Mouse (Mus musculus): ENCODE data around the gene Pfpl. TPM values are rescaled to one million over a fixed set of nuclear protein-coding genes. Genes with fewer than 3 reads are reported as not detected.

Gene Pfpl
- polyA plus RNA-seq (2016; fragmentation: Nextera tagmentation; extraction: Ambion mirVana): not detected in 2 replicates

DNA sequence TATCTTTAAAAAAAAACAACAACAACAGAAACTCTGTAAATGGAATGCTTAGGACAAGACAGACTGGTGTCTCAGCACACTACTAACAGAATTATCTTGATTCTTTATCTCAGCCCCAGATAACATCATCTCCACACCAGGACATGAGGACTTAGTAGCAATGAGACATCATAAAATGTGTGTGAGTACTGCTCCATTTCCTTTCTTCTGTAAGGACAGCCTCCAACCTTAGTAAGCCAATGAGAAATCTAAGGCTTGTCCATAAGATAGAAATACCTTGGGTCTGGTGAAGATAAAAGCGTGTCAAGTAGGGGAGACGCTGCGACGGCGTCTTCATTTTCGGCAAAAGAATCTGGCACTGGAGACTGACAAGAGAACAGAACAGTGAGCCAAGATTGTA is at the start of gene Pfpl:
Pfpl (plus strand) TSS at position 301 of the 400 bp plus-strand sequence.
- Histone ChIP-seq H3K4me1 (no peaks in the 10 kb centered on the region), H3K9me3 (replicated peaks) (no peaks in the 10 kb centered on the region), H3K4me3 (no peak within 1 kb of the TSS), H3K27me3 (ENCODE audit: low read depth, poor library complexity, severe bottlenecking) (no peaks in the 10 kb centered on the region), H3K36me3 (no peaks in the 10 kb centered on the region), H3K27ac (no peak within 1 kb of the TSS)
- 95% methylated on average over 6 of the region's 6 CpGs for WGBS
- no peak for DNase-seq (ENCODE audit: low spot score)

DNA sequence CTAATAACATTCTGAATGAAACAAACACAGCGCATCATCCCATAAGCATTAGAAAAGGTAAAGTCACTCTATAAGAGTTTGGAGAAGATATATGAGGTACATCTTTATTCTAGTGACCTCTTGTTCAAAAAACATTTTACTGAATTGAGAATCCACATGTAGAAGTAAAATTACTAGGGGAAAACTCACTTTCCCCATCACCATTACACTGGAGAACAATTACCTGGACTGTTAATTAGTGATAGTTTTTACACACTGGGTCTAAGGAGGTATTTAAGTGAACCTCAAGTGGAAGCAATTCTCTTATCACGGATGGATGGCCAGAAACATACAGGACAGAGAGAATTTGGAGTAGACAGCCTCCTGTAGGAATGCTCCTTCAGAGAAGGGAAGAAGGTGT is 40.7 kb upstream of the Pfpl start, which contains the start of gene Olfr1440:
Olfr1440 (plus strand) TSS at position 301 of the 400 bp plus-strand sequence.
- H3K27ac ChIP-seq: no peak within 1 kb of the TSS
- no peaks in the 10 kb centered on the region for H3K4me1 ChIP-seq
- WGBS: 89% methylated on average over 2 of the region's 2 CpGs

DNA sequence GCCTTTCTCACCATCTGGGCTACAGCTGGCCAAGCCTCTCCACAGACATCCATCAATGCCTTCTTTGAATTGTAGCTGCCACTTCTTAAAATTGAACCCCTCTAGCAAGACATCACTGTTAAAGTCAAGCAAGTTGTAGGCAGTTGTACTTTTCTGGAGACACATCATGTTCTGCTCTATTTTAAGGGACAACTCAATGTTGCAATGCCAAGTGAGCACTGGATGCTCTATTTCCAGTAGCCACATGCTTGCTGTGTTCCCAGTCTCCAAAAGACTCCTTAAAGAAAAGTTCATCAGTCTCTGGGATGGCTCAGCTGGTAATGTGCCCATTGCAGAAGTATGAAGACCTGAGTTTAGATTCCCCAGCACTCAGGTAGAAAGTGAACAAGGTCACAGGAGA is 14.0 kb upstream of the Pfpl start:
- no peak overlapping the region for H3K27ac ChIP-seq
- DNase-seq (ENCODE audit: low spot score): no peak

More for the DNA sequence above, 40.7 kb upstream of the Pfpl start, which contains the start of gene Olfr1440:
- Histone ChIP-seq H3K36me3 (no peaks in the 10 kb centered on the region), H3K4me3 (no peak within 1 kb of the TSS), H3K27me3 (ENCODE audit: low read depth, poor library complexity, severe bottlenecking) (no peaks in the 10 kb centered on the region), H3K9me3 (replicated peaks) (no peaks in the 10 kb centered on the region)
- no peak for DNase-seq (ENCODE audit: low spot score)

DNA sequence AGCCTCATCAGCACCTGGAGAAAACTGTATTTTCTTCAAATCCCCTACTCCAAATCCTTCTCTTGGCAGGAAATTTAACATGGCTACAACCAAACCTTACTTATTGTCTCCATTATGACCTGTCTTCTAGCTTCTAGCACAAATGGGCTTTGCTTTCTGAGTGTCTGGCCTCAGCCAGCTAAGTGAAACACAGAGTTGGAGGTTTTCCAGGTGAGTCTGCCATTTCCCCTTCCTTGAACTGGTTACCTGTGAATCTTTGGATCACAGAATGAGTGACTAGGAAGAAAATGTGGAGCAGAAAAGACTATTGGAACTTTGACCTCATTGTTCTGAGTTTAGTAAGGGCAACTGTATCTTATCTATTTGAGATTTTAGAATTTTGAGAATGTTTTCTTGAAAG is 10.3 kb upstream of the Pfpl start, which contains the start of gene Olfr1441:
Olfr1441 (plus strand) TSS at position 73 of the 400 bp plus-strand sequence.
- Histone ChIP-seq H3K36me3 (no peaks in the 10 kb centered on the region), H3K27ac (no peak within 1 kb of the TSS), H3K4me3 (no peak within 1 kb of the TSS), H3K9me3 (replicated peaks) (no peaks in the 10 kb centered on the region), H3K27me3 (ENCODE audit: low read depth, poor library complexity, severe bottlenecking) (no peaks in the 10 kb centered on the region), H3K4me1 (no peaks in the 10 kb centered on the region)
- no peak for DNase-seq (ENCODE audit: low spot score)

More for the DNA sequence above, 14.0 kb upstream of the Pfpl start:
- no peaks in the 10 kb centered on the region for H3K9me3 ChIP-seq (replicated peaks)
- H3K36me3 ChIP-seq: no peaks in the 10 kb centered on the region
- H3K4me1 ChIP-seq: no peaks in the 10 kb centered on the region
- no peaks in the 10 kb centered on the region for H3K27me3 ChIP-seq (ENCODE audit: low read depth, poor library complexity, severe bottlenecking)
- no peak overlapping the region for H3K4me3 ChIP-seq

DNA sequence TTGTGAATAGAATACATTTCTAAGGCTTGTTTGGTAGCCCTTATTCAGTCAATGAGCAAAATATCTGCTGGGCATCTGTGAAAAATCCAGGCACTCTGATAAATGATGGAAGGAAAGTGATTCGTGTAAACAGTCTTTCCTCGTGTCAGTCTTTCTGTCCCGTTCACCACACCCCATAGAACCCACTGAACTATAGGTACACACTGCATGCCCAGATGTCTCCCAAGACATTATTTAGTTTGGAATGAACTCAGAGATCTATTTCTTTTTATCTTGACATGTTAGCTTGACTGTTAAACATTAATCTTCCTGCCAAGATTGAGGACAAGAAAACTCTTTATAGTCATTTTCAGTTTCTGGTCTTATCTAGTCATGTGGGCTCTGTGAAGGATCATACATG is 9.4 kb upstream of the Pfpl start:
- no peak overlapping the region for H3K4me3 ChIP-seq
- no peaks in the 10 kb centered on the region for H3K27me3 ChIP-seq (ENCODE audit: low read depth, poor library complexity, severe bottlenecking)
- no peaks in the 10 kb centered on the region for H3K9me3 ChIP-seq (replicated peaks)
- 89% methylated on average over 3 of the region's 3 CpGs for WGBS
- DNase-seq (ENCODE audit: low spot score): no peak
- H3K36me3 ChIP-seq: no peaks in the 10 kb centered on the region
- no peaks in the 10 kb centered on the region for H3K4me1 ChIP-seq
- no peak overlapping the region for H3K27ac ChIP-seq

DNA sequence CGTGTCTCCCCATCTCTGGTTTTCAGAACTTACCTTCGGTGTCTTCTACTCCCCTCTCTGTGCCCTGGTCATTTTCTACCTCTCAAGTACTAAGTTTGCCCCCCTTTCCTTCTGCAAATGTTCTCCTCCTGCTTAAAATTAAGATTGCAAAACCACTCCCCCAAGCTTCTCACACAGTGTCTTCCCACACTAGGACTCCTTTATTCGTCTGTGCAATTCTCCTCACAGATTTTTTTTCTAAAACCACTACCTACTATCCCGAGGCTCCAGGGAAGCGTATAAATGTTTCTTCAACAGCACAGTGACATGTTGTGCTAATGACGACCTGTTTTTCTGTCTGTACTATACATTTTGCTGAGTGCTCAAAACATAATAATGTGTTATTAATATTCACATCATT is 7.2 kb upstream of the Pfpl start:
- no peaks in the 10 kb centered on the region for H3K27me3 ChIP-seq (ENCODE audit: low read depth, poor library complexity, severe bottlenecking)
- H3K4me1 ChIP-seq: no peaks in the 10 kb centered on the region
- H3K36me3 ChIP-seq: no peaks in the 10 kb centered on the region
- no peak overlapping the region for H3K27ac ChIP-seq
- WGBS: 86% methylated on average over 6 of the region's 6 CpGs
- no peak for DNase-seq (ENCODE audit: low spot score)
- no peaks in the 10 kb centered on the region for H3K9me3 ChIP-seq (replicated peaks)
- no peak overlapping the region for H3K4me3 ChIP-seq

DNA sequence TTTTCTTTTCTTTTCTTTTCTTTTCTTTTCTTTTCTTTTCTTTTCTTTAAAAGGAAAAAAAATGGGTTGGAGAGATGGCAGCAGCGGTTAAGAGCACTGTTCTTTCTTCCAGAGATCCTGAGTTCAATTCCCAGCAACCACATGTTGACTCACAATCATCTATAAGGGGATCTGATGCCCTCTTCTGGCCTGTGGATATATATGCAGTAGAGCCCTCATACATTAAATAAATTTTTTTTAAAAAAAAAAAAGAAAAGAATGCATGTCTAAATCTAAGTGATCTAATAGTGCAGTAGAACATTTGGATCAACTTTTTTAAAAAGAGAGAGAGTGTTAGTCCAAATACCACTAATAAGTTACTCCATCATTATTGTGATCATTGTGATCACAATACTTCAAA is 6.0 kb upstream of the Pfpl start:
- no peaks in the 10 kb centered on the region for H3K36me3 ChIP-seq
- H3K27me3 ChIP-seq (ENCODE audit: low read depth, poor library complexity, severe bottlenecking): no peaks in the 10 kb centered on the region
- 86% methylated on average over 1 of the region's 1 CpGs for WGBS

DNA sequence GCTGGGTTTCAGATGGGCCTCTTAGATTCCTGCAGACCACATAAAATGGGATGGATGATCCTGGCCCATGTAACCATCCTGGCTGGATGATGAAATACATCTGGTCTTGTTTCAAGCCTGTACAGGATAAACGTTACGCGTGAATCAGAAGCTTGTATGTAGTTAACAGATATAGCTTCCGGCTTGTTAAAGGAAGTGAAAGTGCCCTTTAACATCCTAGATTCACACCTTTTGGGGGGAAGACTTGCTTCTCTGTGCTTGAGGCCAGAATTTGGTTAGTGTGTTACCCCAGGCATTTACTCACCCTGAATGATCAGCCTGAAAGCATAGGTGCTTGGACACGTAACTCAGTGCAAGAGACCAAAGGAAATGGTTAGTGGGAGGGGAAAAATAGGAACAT is 604 bp upstream of the Pfpl start:
- H3K4me3 ChIP-seq: no peak overlapping the region
- WGBS: 89% methylated on average over 5 of the region's 5 CpGs
- H3K27me3 ChIP-seq (ENCODE audit: low read depth, poor library complexity, severe bottlenecking): no peaks in the 10 kb centered on the region
- H3K36me3 ChIP-seq: no peaks in the 10 kb centered on the region
- DNase-seq (ENCODE audit: low spot score): no peak
- no peaks in the 10 kb centered on the region for H3K4me1 ChIP-seq
- no peaks in the 10 kb centered on the region for H3K9me3 ChIP-seq (replicated peaks)
- no peak overlapping the region for H3K27ac ChIP-seq

More for the DNA sequence above, 6.0 kb upstream of the Pfpl start:
- H3K4me3 ChIP-seq: no peak overlapping the region
- no peak overlapping the region for H3K27ac ChIP-seq
- no peaks in the 10 kb centered on the region for H3K9me3 ChIP-seq (replicated peaks)
- no peaks in the 10 kb centered on the region for H3K4me1 ChIP-seq
- DNase-seq (ENCODE audit: low spot score): no peak

DNA sequence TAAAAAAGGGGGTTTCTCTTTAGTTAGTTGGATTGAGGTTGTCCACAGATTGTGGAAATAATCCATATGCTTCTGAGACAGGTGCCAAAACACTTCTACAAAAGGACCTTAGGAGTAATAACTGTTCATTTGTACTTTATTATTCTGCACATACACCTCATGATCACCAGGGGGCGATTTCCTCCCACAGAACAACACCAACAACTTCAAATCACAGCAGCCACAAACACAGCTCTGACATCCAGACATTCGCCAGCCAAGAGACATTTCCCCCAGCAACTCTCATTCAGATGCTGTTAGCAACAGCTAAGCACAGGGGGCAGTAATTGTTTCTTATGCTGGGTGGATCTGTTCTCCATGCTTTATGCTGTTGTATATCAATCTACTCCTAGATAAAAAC is 5.3 kb downstream of the Pfpl start:
- no peak overlapping the region for H3K4me3 ChIP-seq
- H3K27me3 ChIP-seq (ENCODE audit: low read depth, poor library complexity, severe bottlenecking): no peaks in the 10 kb centered on the region
- no peaks in the 10 kb centered on the region for H3K36me3 ChIP-seq
- 13% methylated on average over 2 of the region's 2 CpGs for WGBS
- peak; percentile 31 for DNase-seq (ENCODE audit: low spot score)
- H3K9me3 ChIP-seq (replicated peaks): no peaks in the 10 kb centered on the region
- no peak overlapping the region for H3K27ac ChIP-seq
- no peaks in the 10 kb centered on the region for H3K4me1 ChIP-seq

DNA sequence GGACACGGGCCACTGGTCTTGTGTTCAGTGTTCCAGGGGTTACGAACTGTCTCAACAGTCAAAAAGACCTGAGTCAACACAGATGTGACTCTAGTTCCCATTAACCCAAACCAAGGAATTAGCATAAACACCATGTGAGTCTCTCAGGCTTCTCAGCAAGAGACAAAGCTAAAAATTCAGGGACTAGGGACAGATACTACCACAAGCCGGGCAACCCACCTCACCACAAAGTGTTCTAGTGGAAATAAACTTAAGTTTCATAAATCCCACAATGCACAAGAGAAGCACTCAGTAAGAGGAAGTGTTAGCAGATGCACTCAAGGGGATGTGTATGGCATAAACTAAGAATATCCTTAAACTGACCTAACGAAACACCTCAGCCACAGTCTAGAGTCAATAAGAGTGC is 7.3 kb downstream of the Pfpl start:
- no peak overlapping the region for H3K4me3 ChIP-seq
- no peaks in the 10 kb centered on the region for H3K4me1 ChIP-seq
- DNase-seq (ENCODE audit: low spot score): no peak
- 94% methylated on average over 4 of the region's 4 CpGs for WGBS
- no peaks in the 10 kb centered on the region for H3K9me3 ChIP-seq (replicated peaks)
- no peaks in the 10 kb centered on the region for H3K27me3 ChIP-seq (ENCODE audit: low read depth, poor library complexity, severe bottlenecking)
- H3K27ac ChIP-seq: no peak overlapping the region
- H3K36me3 ChIP-seq: no peaks in the 10 kb centered on the region

DNA sequence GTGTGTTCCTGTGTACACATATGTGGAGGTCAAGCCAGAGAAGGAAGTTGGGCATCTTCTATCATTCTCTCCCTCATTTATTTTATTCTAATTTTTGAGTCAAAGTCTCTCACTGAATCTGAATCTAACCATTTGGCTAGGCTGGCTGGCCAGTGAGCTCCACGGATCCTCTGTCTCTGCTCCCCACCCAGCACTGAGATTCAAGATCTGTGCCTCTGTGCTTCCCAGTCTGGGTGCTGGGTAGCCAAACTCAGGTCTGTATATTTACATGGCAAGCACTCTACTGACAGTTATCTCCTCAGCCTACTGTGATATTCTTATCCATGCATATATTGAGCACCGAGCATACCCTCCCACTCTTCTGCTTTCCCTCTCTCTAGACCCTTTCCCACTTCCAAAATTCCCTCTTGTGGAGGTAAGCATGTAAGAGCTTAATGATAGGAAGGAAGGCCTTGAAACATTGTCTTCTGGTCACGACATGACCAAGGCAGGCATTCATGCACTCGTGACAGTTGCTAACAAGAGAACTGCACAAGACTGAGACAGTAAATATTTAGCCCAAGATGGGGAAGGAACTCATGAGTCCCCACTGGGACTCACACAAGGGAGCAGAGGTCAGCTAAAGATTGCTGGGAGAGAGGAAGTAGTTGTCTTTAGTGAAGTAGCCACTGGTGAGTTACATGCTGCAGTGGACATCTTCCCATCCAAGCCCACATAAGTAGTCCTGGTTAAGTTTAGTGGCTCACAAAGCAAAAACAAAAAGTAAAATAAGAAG is 8.2 kb downstream of the Pfpl start:
- Histone ChIP-seq H3K36me3 (no peaks in the 10 kb centered on the region), H3K27me3 (ENCODE audit: low read depth, poor library complexity, severe bottlenecking) (no peaks in the 10 kb centered on the region), H3K27ac (no peak overlapping the region), H3K9me3 (replicated peaks) (no peaks in the 10 kb centered on the region), H3K4me3 (no peak overlapping the region), H3K4me1 (no peaks in the 10 kb centered on the region)
- DNase-seq (ENCODE audit: low spot score): no peak
- WGBS: 82% methylated on average over 4 of the region's 4 CpGs

DNA sequence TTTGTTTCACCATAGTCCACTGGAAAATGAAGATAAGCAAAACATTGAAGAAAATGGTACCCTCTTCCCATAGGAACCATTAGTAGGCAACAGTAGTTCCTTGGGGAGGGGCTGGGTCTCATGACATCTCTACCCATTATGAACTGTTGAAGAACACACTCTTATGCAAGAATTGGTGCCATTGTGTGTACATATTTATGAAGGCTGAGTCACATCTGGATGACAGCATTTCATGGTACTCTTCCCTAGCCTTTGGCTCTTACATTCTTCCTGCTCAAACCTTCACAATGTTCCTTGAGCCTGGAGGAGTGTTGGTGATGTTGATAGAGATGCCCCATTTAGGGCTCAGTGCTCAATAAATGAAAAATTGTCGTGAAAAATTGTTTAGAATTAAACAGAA is 11.9 kb downstream of the Pfpl start:
- Histone ChIP-seq H3K9me3 (replicated peaks) (no peaks in the 10 kb centered on the region), H3K36me3 (no peaks in the 10 kb centered on the region), H3K4me3 (no peak overlapping the region), H3K4me1 (no peaks in the 10 kb centered on the region), H3K27me3 (ENCODE audit: low read depth, poor library complexity, severe bottlenecking) (no peaks in the 10 kb centered on the region), H3K27ac (no peak overlapping the region)
- 53% methylated on average over 1 of the region's 1 CpGs for WGBS
- DNase-seq (ENCODE audit: low spot score): no peak

DNA sequence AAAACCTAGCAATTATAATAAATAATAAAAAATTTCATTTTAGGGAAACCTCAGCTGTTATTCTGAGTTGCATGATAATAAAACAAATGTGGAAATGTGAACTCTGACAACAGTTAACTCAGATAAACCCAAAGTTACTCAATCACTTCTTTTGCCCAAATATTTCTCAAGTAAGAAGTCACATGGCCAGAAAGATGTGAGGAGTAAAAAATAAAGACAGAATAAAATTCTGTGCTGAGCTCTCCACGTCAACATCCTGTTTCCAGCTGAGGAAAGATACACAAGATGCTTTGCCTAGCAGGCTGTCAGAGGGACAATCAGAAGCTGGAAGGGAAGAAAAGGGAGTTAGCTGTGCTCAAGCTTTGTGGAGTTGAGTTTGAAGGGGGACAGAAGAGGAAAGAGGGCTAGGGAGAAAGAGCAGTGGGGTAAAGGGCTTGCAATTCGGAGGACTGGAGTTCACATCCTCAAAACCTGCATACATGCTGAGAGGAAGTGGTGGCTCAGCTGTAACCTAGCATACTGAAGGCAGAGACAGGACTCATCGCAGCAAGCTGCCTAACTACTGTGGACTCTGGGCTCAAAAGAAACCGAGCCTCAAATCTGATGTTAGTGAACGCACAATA is 12.5 kb downstream of the Pfpl start:
- Histone ChIP-seq H3K4me3 (no peak overlapping the region), H3K27ac (no peak overlapping the region), H3K9me3 (replicated peaks) (no peaks in the 10 kb centered on the region), H3K4me1 (no peaks in the 10 kb centered on the region), H3K36me3 (no peaks in the 10 kb centered on the region), H3K27me3 (ENCODE audit: low read depth, poor library complexity, severe bottlenecking) (no peaks in the 10 kb centered on the region)
- DNase-seq (ENCODE audit: low spot score): no peak
- WGBS: 86% methylated on average over 5 of the region's 5 CpGs

Data from limb, embryonic 10.5 days (tissue).